Mouse (Mus musculus) cerebellum, adult 2 months (tissue): ENCODE data around the gene Mark2.

Experiments
- CTCF ChIP-seq: fragments of 200-500 bp; IDR thresholded peaks from 2 replicates; pipeline ENCODE4 v1.5.1; 2011; ENCODE audit warnings: low read depth, mild to moderate bottlenecking, control low read depth, low read length, moderate library complexity, borderline replicate concordance; ENCODE audit not compliant: insufficient read depth
- POLR2A ChIP-seq: fragments of 200-500 bp; IDR thresholded peaks from 2 replicates; pipeline ENCODE4 v1.6.1; 2011; ENCODE audit warnings: low read length, control low read depth, borderline replicate concordance; ENCODE audit not compliant: insufficient read depth

GRCm38 (mm10) chr19:7306968-7307367 lies 34.7 kb downstream of the Mark2 start:
- TF ChIP-seq CTCF: no peak
- TF ChIP-seq POLR2A: no peak
